Comparison of ENCODE assay signal across 8 mouse cellular contexts in the genomic region with DNA sequence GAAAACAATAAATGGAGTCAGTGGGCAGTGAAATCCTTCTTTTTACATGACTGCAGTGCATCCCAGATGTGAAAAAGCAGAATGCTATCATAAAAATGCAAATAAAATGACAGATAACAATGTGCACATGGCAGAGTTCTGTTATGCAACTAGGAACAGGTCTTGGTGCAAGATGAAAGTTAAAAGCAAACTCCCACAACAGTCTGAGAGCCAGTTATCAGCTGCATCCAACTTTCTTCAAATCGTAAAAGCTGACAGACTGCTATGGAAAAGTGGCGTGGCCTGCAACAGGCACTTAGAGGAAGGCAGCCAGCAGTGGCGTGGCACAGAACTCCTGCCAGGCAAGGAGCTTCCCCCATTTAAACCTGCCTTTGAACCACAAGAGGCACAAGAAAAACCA. TPM values are rescaled to one million over a fixed set of nuclear protein-coding genes. Genes with fewer than 3 reads are reported as not detected.
DNase-seq lines count a peak whose midpoint lies in the region; ATAC-seq lines count a peak whose summit lies in the region.

No protein-coding gene starts in this region.

- H3K36me3 ChIP-seq in kidney, embryonic 14.5 days (ENCODE audit: control insufficient read depth, insufficient read depth, low read length) = no peaks in the 10 kb centered on the region
- no peaks in the 10 kb centered on the region for H3K36me3 ChIP-seq in hindbrain, embryonic 11.5 days (ENCODE audit: control insufficient read depth, insufficient read depth, low read length)
- H3K36me3 ChIP-seq in midbrain, embryonic 12.5 days = no peaks in the 10 kb centered on the region

- no peak for ATAC-seq in kidney, embryonic 14.5 days (ENCODE audit: low FRiP score, low TSS enrichment)
- no peak for ATAC-seq in hindbrain, embryonic 11.5 days (ENCODE audit: low FRiP score)
- ATAC-seq in midbrain, embryonic 12.5 days (ENCODE audit: low FRiP score, low read depth) = no peak

- WGBS in kidney, embryonic 14.5 days = 19% methylated on average over 3 of the region's 3 CpGs
- 44% methylated on average over 3 of the region's 3 CpGs for WGBS in hindbrain, embryonic 11.5 days
- WGBS in midbrain, embryonic 12.5 days = 46% methylated on average over 3 of the region's 3 CpGs

- H3K4me3 ChIP-seq in kidney, embryonic 14.5 days (ENCODE audit: low read length) = peak overlapping the region; percentile 92
- H3K4me3 ChIP-seq in hindbrain, embryonic 11.5 days (ENCODE audit: low read depth, low read length) = peak overlapping the region; percentile 87
- H3K4me3 ChIP-seq in midbrain, embryonic 12.5 days = peak overlapping the region; percentile 69

- H3K9ac ChIP-seq in kidney, embryonic 14.5 days (ENCODE audit: low read depth, low read length) = peak overlapping the region; percentile 91; the same call in 1 of the 2 replicates
- H3K9ac ChIP-seq in hindbrain, embryonic 11.5 days (ENCODE audit: low read depth, low read length) = peak overlapping the region; percentile 71; the same call in 1 of the 2 replicates
- 0 out of 2 replicates have a peak overlapping the region, but pooled peaks have one; percentile 84 for H3K9ac ChIP-seq in midbrain, embryonic 12.5 days (replicated peaks)

- DNase-seq in kidney, adult 18-20 months = no peak
- peak; percentile 50 for DNase-seq in adipocyte (ENCODE audit: low spot score)
- DNase-seq in hindbrain, embryonic 11.5 days (ENCODE audit: low spot score) = no peak
- DNase-seq in embryo, embryonic 11 days = no peak
- no peak for DNase-seq in gastrocnemius, postnatal 4 days (ENCODE audit: low spot score in 2 of 2)
- no peak for DNase-seq in adrenal gland, adult 18-20 months (ENCODE audit: low spot score in 2 of 2)

- H3K27me3 ChIP-seq in kidney, embryonic 14.5 days (ENCODE audit: control insufficient read depth, insufficient read depth, low read length) = no peaks in the 10 kb centered on the region
- no peaks in the 10 kb centered on the region for H3K27me3 ChIP-seq in hindbrain, embryonic 11.5 days (ENCODE audit: control insufficient read depth, insufficient read depth, low read length)
- peaks cover 6% of the 10 kb centered on the region; the same call in 1 of the 2 replicates for H3K27me3 ChIP-seq in midbrain, embryonic 12.5 days

- H3K4me1 ChIP-seq in kidney, embryonic 14.5 days (ENCODE audit: control insufficient read depth, insufficient read depth, low read length) = peaks cover 31% of the 10 kb centered on the region
- peaks cover 5% of the 10 kb centered on the region for H3K4me1 ChIP-seq in hindbrain, embryonic 11.5 days (replicated peaks; ENCODE audit: control insufficient read depth, insufficient read depth, low read length)
- H3K4me1 ChIP-seq in midbrain, embryonic 12.5 days = peaks cover 26% of the 10 kb centered on the region

- H3K27ac ChIP-seq in kidney, embryonic 14.5 days (ENCODE audit: low read depth, low read length) = no peak overlapping the region
- no peak overlapping the region for H3K27ac ChIP-seq in hindbrain, embryonic 11.5 days (ENCODE audit: low read depth, low read length)
- H3K27ac ChIP-seq in midbrain, embryonic 12.5 days (replicated peaks) = no peak overlapping the region

- H3K4me2 ChIP-seq in kidney, embryonic 14.5 days (replicated peaks; ENCODE audit: low read depth, low read length) = peak overlapping the region; percentile 84
- peak overlapping the region; percentile 66 for H3K4me2 ChIP-seq in hindbrain, embryonic 11.5 days (replicated peaks; ENCODE audit: low read depth, low read length)
- peak overlapping the region; percentile 68 for H3K4me2 ChIP-seq in midbrain, embryonic 12.5 days (replicated peaks)

- H3K9me3 ChIP-seq in kidney, embryonic 14.5 days (ENCODE audit: control insufficient read depth, low read length) = no peaks in the 10 kb centered on the region
- no peaks in the 10 kb centered on the region for H3K9me3 ChIP-seq in hindbrain, embryonic 11.5 days (ENCODE audit: control insufficient read depth, low read length)
- H3K9me3 ChIP-seq in midbrain, embryonic 12.5 days = no peaks in the 10 kb centered on the region

RNA-seq across cellular contexts. Expression of a gene that starts 2.0 kb away (rescaled TPM):
- 34.9 and 63.2 TPM in 2 replicates for polyA plus RNA-seq in kidney, embryonic 14.5 days (2014; fragmentation: Nextera tagmentation; extraction: Ambion mirVana)
- polyA plus RNA-seq in hindbrain, embryonic 11.5 days (2014; fragmentation: Nextera tagmentation; extraction: Ambion mirVana) = 19.0 and 29.8 TPM in 2 replicates
- polyA plus RNA-seq in midbrain, embryonic 12.5 days (2016; fragmentation: Nextera tagmentation; extraction: Ambion mirVana) = 22.8 and 25.0 TPM in 2 replicates
- total RNA-seq in gastrocnemius, postnatal 4 days (2021) = 10 to 100 TPM; 42.1 to 45.5 TPM
- total RNA-seq in adrenal gland, adult 18-20 months (2021) = 10 to 100 TPM; 58.8 to 93.1 TPM
